Mouse (Mus musculus): ENCODE data around the gene Phgdh.
A peak's percentile ranks its signal among the peaks of the same experiment; 100 is the strongest.

The Phgdh gene

DNA sequence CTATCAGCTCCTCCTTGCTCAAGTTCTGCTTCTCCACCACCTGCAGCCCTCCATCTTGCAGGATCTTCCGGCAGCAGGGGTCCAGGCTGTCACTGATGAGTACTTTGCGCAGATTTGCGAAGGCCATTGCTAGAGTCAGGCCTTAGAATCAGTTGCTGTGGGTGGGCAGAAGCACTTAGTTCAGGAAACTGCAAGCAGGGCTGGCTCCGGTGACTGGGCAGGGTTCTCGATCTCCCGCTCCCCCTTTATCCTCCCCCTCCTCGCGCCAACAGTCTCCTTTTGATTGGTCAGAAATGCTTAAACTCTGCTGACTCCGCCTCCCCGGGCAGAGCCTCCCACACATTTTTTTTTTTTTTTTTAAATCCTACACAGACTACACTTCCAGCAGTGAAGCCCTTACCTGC is at the start of gene Phgdh:
Phgdh (minus strand) TSS at position 285 of the 404 bp plus-strand sequence.
- peak; percentile 79 for DNase-seq (ENCODE audit: low spot score)

DNA sequence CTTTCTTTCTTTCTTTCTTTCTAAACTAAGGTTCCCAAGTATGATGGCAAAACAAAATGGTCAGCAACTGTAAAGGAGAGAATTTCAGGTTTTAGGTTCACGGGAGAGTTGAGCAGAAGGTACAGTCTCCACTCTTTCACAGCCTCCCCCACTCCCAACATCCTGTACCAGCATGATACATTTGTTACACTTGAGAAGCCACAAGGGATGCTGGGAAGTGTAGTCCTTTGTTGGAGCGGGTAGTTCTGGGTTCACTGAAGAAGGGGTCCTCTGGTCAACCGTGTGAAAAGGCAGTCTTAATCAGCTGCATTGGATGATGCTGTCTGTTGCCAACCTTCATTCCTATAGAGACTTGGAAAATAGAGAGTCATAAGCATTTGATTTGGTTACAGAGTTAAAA is 49.5 kb upstream of the Phgdh start:
- DNase-seq (ENCODE audit: low spot score) = peak; percentile 39

GRCm38 (mm10) chr3:98387756-98388155 is 48.0 kb upstream of the Phgdh start:
- no peak for DNase-seq (ENCODE audit: low spot score)

DNA sequence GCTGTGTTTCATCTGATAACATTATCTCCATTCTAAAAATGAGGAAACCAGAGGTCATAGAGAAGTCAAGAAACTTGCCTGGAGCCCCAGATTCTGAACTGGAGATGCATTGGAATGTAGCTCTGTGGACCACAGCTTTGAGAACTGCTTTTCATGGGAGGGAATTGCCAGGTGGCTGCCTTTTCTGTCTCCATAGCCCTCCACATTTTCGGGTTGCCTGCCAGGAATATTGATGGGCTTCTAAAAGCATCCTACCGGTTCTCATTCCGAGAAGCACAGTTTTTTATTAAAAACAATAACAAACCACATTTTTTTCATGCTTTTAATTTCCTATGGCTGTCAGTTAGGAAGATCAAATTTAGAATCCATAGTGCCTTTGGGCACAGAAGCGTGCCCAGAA is 47.3 kb upstream of the Phgdh start:
- DNase-seq (ENCODE audit: low spot score) = no peak

GRCm38 (mm10) chr3:98383024-98383790 is 43.4 kb upstream of the Phgdh start:
- DNase-seq (ENCODE audit: low spot score) = peak; percentile 5

GRCm38 (mm10) chr3:98382246-98382939 is 42.6 kb upstream of the Phgdh start, which contains the start of gene Zfp697:
Gene Zfp697, plus strand, starts transcription at chr3:98382461.
- peak; percentile 81 for DNase-seq (ENCODE audit: low spot score)

GRCm38 (mm10) chr3:98381677-98382245 is 42.0 kb upstream of the Phgdh start:
- peak; percentile 51 for DNase-seq (ENCODE audit: low spot score)

DNA sequence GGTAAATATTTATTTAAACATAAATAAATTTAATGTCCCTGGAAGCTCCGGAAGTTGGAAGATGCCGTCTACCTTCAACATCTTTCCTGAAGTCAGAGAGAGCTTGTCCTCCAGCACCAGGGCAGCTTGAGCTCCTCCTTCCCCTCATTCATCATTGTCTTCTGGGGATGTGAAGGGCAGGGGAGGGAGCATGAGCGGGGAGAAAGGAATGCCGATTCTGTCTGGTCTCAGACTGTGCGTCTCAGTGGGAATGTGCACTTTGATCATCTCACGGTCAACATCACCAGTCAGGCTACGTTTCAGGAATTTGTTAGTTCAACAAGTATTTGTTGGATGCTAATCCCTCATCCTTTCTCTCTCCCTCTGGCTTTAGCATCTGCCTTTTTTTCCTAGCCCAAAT is 39.4 kb upstream of the Phgdh start:
- DNase-seq (ENCODE audit: low spot score) = no peak

DNA sequence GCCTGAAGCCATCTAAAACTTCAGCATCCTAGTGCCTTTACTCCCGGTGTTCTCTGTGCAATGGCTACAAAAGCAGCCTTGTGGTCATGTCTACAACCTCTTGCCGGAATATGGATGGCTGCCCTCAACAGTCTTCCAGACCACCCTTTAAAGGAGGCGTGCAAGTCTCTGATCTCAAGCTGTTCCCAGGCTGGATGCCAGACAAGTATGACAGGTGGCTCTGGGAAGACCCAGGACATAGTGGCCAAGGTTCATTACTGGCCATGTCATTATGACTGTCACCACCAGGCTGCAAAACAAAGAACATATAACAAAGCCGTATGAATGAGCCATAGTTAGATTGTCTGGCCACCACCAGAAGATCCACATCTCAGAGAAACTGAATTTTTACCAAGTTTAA is 38.5 kb upstream of the Phgdh start:
- DNase-seq (ENCODE audit: low spot score) = no peak

DNA sequence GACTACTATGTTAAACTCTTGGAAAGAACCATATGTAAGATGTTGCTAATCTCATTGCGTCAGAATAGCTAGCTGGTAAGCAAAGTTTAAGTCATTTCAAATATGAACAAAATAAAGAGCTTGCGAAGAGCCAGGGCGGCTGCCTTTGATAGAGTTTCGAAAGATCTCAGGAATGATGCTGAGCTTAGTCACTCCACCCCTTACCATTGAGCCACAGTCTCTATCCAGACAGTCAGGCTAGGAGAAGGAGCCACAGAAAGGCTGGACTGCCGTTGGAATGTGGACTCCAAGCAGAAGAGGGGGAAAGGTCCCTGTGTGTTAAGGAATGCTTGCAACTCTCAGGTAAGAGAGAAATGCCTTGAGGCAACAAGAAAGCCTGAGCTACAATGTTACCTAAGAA is 35.2 kb upstream of the Phgdh start:
- no peak for DNase-seq (ENCODE audit: low spot score)

DNA sequence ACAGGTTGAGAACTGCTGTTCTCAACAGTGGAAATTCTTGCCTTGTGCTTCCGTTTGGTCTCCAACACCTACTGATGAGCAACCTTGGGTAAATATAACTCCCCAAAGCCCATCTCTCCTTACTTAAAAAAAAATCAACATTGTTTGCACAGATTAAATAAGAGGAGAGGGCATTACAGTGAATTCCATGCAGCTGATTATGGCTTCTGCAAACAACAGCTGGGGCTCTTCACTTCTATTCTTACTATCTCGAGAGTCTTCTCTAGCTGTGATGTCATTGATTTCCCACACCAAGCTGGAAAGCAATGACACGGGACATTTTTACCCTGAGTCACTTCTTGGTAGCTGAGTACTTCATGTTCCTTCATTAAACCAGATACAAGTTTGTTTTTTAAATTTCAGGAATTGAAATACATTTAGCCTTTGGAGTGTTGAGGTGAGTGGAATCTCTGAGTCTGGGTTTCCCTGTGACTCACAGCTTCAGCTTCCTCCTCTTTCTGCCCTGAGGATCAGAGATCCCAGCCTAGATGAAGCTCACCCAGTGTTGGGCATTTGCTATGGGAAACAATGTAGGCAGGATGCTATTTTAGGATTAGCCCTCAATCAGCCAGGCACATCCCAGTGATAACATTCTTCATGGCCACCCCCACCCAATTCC is 34.4 kb upstream of the Phgdh start:
- no peak for DNase-seq (ENCODE audit: low spot score)

- no peak for DNase-seq (ENCODE audit: low spot score)
Measured at GRCm38 (mm10) chr3:98368776-98369175, 29.0 kb upstream of the Phgdh start.

GRCm38 (mm10) chr3:98368283-98368682 is 28.5 kb upstream of the Phgdh start:
- DNase-seq (ENCODE audit: low spot score) = no peak

- DNase-seq (ENCODE audit: low spot score) = no peak
Measured at GRCm38 (mm10) chr3:98366823-98367222, 27.0 kb upstream of the Phgdh start.

DNA sequence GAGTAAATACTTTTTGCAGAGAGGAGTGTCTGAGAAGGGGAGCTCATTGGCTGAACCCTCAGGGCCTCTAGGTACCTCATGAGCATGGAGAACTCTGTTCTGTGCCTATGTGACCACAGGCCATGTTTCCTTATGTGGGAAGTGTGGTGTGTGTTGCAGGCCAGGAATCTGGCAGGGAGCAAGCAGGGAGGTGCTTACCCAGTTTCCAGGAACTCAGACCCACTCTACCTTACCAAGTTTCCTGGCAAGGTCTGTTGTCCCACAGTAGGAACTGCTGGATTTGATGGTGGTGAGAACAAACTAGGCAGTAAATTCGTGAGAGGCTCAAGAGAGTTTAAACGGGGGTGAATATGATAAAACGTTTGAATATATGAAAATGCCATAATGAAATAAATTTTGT is 26.3 kb upstream of the Phgdh start:
- no peak for DNase-seq (ENCODE audit: low spot score)

- DNase-seq (ENCODE audit: low spot score) = peak; percentile 60
Measured at GRCm38 (mm10) chr3:98362753-98363152, 23.0 kb upstream of the Phgdh start.

DNA sequence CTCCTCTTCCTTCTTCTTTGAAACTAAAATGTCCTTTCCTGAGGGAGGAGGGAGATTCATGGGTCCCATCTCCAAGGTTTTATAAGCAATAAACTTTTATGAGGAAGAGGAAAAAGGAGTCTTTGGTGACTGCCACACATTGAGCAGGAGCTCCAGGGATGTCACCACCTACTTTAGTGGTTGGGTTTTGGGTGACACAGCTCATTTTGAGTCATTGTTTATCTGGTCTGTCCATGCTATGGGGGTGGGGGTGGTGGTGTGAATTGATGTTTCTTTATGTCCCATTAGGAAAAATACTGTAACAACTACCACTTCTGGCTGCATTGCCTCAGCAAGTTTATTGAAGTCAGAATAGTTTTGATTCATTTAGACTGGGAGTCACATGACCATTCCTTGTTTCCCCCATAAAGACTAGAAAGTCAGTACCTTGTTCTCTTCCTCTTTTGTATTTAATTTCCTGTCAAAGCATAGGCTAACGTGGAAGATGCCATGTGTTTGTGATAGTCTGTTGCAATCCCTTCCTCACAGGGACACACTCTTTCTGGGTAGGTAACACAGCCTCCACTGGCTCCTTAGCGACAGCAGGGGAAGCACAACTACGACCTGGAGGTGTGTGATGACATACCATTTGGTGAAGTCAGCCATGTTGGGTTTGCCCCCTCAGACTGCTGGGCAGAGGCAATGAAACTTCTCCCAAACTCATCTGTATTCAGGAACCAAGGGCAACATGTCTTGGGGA is 17.0 kb upstream of the Phgdh start:
- no peak for DNase-seq (ENCODE audit: low spot score)

DNA sequence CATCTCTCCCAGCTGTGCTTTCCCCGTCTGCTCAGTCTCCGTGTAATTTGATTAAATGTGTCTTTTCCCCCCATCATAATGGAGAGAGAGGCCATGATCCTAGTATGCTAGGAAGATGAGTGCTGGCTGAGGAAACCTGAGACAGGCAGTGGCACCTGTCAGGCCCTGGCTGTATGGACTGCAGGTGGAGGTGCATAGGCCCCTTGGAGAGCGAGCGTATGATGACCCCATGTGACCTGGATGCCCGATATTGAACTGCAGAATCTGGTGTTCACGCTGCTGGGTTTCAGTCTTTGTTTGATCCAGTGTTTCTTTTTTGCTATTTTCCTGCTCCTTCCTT is 16.2 kb upstream of the Phgdh start:
- no peak for DNase-seq (ENCODE audit: low spot score)

- peak; percentile 86 for DNase-seq (ENCODE audit: low spot score)
Measured at GRCm38 (mm10) chr3:98355344-98356025, 15.7 kb upstream of the Phgdh start.

- DNase-seq (ENCODE audit: low spot score) = peak; percentile 88
Measured at GRCm38 (mm10) chr3:98353892-98354291, 14.1 kb upstream of the Phgdh start.

- DNase-seq (ENCODE audit: low spot score) = peak; percentile 60
Measured at GRCm38 (mm10) chr3:98348705-98349104, 8.9 kb upstream of the Phgdh start.

Data from retina, embryonic 14.5 days (tissue).